Mouse (Mus musculus) mouse embryonic stem cell (cell line): ENCODE results near the gene Suclg2.

Experiments used
- in situ Hi-C, 2 experiments: fragments of 300-500 bp; cut with MboI; formaldehyde crosslinking; loops; 1 replicate in 1 of 2; 3 replicates in 1 of 2; pipeline ENCODE4 v1.14.3; 2019 to 2020; ENCODE audit warnings: low sequenced_read_pairs in 2 of 2, low pct_unique_long_range_greater_than_20kb in 1 of 2, mixed read lengths in 1 of 2; ENCODE audit not compliant: unreplicated experiment in 1 of 2

Gene Suclg2

DNA sequence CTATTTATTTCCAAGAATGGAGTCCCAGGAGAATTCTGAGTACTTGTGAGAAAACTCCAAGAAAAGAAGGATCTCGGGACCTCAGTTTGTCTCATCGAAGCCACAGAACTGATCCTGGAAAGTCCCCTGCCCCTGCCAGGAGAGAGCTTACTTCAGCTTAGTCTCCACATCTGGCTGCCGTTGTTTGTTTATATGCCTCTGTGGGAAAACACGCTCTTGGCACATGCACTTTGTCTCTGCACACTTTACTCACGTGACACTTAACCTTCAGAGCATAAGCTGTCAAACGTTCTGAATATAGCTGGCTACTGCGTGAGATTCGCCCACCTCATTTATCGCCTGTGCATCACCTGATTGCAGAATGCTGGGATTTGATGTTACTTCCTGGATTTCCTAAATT lies 16.4 kb downstream of the Suclg2 start:
- in situ Hi-C loops = no loop called here

DNA sequence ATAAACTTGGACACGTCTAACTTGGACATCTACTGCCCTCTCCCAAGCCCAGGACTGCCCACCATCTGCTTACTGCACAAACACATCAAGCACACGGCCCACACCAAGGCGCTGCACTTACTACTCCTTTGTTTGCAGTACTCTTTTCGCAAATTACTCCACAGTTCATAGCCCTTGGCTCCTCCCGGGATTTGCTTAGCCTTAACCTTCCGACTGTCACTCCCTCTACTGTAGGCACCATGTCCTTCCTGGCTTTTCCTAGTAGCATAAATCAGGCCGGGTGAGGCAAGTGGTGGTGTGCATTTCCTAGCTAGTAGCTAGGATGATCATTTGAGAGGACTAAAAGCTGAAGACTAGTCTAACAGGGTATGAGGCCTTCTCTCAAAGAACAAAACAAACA lies 16.8 kb downstream of the Suclg2 start:
- in situ Hi-C loops = no loop called here

DNA sequence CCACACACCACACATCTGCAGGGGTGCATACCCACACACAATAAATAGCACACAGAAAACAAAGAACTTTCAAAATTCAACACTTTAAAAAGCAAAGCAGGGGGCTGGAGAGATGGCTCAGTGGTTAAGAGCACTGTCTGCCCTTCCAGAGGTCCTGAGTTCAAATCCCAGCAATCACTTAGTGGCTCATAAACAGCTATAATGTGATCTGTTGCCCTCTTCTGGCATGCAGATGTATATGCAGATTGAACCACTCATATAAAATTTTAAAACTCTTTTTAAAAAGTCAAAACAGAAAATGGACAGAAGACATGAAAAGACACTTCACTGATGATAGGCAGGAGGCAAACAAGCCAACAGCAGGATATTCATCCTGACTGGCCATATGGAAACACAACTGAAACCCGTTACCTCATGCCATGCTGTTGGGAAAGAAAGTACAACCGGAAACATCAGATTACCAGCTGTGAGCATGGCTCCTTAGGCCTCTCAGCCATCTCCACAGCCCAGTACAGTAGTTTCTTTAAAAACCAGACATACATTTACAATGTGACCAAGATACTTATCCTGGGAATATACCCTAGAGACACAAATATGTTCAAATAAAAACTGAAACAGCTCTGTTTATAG lies 17.5 kb downstream of the Suclg2 start:
- in situ Hi-C loops = no loop called here

DNA sequence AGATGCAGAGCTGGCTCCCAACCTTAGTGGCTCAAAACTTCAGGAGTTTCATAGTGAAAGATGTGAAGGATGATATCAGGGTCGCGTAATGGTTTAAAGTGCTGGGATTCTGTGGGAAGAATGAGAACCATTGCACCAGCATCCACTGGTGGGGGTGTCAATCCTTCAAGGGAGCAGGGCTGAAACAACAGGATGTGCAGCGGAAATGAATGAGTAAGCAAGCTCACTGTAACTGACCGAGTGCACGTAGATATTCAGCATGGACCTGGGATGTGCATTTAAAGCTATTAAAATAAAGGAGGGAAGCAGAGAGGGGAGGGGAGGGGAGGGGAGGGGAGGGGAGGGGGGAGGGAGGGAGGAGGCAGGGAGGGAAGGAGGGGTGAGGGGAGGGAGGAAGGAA lies 18.4 kb downstream of the Suclg2 start:
- in situ Hi-C loops = no loop called here

DNA sequence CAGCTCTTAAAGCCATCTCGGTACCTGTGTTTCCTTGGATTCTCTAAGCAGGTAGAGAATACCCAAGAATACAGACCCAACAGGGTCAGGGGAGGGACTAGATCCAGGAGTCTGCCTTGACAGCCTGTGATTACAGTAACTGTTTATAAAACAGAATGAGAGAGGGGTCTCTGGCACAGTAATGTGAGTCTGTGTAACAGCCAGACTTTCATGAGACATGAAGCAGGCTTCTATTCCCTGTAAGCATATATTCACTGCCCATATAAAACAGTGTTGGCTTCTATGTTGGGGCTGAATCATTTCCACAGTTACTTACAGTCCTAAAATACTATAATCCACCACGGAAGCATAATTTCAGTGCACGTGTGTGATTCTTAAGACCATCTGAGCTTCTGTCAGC lies 19.3 kb downstream of the Suclg2 start:
- in situ Hi-C loops = no loop called here

DNA sequence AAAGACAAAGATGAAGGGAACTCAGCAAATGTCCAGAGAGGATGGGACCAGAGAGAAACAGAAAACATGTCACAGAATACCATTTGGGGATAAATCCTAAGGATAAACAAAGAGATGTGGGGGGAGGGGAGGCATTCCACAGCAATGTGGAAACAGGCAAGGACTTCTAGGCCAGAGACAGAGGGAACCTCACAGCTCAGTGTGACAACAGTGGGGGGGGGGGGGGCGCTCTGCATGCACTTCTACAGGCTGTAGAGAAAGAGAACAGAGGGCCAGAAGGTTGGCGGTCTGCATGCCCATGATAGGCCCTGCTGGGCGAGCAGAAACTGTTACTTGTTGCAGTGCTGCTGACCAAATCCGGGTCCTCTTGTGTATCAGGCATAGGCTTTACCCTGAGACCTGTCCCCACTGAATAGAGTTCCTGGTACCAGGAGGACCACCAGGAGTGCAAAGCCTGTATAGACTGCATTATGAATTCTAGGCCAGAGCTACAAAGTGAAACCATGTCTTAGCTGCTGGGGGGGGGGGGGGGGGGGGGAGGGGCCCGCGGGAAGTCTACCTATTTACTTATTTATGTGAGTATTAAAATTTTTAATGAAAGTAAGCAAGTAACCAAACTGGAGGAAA lies 20.0 kb downstream of the Suclg2 start:
- in situ Hi-C loops = no loop called here

DNA sequence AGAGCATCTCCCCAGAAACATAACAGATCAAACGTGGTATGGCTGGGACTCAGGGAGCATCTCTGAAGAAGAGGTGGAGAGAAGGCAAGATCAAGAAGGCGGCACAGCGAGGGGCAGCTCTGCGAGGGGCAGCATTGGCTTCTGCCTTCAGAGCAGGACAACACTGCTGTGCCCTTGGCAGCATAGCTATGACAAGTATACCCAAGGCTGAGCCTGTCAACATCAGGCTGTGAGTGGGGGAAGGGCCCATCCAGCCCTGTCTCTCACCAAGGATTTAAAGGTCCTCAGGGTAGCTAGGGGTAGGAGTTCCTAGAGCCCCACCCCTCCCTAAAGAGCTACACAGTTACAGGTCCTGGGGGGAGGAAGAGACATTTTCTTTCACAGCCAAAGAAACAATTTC lies 23.7 kb downstream of the Suclg2 start:
- in situ Hi-C loops = no loop called here

DNA sequence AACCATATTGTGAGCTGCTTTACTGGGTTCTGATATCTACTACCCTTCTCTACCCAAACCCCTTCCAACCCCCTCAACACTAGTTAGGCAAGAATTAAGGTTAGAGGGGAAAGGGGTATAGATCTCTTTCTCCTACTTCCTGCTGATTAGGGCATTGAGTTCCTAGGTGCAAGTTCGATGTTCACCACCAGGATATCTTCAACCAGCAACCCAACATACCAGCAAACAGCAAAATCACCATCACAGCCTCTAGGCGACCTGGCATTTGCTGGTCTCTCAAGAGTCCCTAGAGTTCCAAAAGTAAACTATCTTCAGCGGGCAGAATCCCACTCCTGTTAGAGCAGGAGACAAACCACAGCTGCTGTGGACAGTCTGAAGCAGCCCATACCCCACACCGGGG lies 33.4 kb downstream of the Suclg2 start:
- in situ Hi-C loops = no loop called here

DNA sequence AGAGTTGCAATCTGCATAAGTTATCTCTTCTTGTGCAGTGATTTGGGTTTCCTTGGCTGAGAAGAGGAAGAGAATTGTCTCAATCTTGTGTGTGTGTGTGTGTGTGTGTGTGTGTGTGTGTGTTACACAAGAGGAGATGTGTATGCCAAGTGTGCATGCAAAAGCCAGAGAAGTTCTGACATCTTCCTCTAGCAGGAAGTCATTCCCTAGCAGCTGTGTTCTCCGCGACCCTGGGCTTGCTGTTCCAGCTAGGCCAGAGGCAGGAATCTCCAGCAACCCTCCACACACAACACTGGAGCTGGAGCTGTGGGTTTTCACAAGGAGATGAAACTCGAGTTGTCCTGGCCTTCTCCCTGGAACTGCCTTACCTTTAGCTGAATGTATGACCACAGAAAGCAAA lies 38.9 kb downstream of the Suclg2 start:
- in situ Hi-C loops = no loop called here

DNA sequence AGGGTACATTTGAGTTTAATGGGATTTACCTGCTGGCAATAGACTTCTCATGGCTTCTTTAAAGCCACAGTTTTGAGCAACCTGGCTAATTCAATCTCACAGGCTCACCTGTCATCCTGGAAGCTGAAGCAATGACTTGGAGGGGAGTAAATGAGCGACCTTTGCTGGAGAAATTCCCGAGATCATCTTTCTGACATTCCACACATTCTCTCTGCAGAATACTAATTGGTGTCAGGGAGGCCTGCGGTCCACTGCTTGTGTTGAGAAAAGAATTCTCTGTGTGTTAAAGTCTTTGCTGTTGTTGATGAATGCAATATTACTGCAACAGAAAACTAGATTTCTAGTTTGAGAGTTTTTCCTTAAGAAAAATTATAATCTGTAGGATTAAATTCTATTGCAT lies 39.3 kb downstream of the Suclg2 start:
- in situ Hi-C loops = no loop called here

DNA sequence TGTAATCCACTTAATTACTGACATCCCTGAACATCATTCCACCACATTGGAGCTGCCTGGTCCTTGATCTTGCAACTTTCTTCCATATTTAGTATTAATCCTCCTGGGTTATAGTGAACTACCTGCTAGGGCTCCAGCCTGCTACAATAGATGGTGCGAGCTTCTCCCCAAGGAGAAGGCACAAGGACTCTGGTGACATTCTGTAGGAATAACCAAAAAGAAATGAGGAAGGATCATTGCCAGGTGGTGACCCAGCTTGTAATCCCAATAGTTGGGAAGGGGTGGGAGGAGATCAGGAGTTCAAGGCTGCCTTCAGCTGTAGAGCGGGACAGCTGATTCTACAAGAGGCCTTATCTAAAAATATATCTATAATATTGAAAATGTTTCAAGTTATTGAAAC lies 41.6 kb downstream of the Suclg2 start:
- in situ Hi-C loops = no loop called here

DNA sequence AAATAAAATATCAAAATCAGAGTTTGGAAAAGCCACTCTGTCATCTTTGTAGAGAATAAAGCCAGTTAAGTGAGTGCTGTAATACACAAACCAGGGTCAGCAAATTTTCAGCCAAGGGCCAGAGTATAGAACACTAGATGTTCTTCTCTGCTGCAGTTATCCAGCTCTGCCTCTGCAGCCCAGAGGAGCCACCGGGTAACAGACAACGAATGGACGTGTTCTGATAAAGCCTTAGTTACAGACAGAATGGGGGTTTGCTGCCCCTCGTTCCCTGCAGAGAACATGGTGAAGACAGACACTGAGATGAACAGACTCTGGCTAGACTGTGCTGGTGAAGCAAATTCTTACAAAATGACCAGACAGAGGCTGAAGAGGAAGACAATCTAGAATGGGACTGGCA lies 42.2 kb downstream of the Suclg2 start:
- in situ Hi-C loops = no loop called here

DNA sequence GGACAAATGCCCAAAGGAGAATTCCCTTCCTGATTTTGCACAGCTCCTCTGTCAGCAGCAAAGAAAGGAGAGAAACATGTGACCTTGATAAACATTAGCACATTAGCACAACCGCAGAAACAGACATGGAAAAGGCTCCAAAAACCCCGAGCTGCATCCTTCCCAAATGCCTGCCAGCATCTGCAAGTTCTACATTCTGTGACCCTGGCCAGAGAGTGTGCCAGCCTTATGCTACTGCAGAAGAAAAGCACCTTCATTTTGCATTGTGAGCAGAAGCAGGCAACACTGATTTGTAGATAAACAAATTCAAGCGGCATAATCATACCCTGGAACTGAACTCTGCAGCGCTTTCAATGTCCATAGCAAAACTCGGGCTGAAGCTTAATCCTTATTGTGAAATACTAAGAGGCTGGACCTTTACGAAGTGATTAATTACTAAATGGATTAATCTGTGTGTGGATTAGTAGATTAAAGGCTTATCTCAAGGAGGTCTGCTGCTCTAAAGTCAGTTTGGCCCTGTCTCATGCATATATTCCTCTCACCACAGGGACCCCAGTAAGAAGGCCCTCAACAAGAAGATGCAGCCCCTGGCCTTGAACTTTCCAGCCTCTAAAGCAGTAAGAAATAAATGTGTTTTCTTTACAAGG lies 43.4 kb downstream of the Suclg2 start:
- in situ Hi-C loops = no loop called here

DNA sequence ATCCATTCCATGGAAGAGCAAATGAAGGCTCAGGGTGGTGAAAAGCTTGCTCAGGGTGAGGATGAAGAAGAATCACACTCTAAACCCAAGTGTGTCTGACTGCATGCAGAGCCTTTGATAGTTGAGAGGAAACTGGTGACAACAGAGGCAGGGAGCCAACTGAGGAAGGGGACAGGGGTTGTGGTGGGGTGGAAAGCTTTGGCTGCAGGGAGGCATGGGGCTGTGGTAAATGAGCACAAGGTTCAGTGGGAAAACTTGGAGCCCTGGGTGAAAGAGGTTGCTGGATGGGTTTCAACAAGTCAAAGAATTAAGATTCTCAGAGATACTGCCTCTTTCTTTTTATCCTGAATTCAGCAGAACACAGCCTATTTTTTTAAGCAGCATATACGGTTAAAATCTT lies 43.9 kb downstream of the Suclg2 start:
- in situ Hi-C loops = no loop called here

DNA sequence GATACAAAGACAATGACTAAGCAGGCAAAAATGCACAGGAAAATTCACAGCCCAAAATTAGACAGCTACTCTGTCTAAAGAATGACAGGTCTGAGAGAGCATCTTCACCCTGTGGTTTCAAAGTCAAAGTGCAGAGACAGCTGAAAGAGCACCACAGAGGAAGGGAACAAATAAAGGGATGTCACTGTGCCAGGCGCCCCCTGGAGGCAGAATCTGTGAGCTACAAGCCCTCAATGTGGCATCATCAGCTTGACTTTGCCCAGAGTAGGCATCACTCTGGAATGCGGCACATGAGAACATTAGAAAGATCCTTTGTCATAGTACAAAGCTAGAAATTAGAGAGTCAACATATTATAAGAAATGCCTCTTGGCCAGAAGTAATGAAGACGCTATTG lies 49.3 kb downstream of the Suclg2 start:
- in situ Hi-C loops = no loop called here

DNA sequence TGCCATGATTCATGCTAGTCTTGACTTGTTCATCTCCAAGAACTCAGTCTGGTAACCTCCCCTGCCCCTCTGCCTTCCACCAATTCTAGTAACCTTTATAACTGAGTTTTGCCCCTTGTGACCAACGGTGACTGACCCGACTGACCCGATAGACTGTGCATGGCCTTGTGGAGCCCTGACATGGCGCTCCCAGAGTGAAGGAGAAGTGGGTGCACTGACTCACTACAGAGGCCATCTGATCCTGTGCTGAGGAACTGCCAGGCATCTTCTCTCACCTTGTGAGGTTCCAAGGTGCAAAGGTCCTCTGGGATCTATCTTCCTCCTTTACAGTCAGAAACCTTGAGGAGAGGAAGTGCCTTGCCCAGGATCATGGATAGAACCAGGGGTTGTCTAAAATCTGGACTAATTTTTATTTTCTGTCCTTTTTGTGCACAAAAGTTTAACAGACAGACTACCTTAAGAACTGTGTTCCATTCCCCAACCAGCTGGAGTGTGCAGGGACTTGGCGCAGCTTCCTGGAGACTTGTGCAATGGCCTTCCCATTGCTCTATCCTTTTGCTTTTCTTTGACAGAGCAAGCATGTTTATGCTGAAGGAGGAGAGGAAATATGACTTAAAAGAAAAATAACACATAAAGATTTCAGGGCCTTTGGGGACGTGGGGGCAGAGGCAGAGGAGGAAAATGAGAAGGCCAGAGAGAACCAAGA lies 49.8 kb downstream of the Suclg2 start:
- in situ Hi-C loops = no loop called here

DNA sequence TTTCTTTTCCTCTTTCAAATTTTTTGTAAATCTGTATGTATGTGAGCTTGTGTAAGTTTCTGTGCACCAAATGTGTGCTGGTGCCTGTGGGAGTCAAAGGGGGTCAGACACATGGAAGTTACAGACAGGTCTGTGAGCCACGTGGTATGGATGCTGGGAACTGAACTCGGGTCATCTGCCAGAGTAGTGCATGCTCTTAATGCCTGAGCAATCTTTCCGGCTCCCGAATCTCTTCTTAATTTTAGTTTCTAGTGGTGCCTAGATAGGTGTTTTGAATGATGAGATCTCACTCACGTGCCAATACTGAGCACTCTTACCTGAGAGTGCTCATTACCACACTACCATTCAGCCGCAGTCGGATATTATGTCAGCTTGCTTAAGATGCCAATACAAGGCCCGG lies 60.9 kb downstream of the Suclg2 start:
- in situ Hi-C loops = no loop called here

DNA sequence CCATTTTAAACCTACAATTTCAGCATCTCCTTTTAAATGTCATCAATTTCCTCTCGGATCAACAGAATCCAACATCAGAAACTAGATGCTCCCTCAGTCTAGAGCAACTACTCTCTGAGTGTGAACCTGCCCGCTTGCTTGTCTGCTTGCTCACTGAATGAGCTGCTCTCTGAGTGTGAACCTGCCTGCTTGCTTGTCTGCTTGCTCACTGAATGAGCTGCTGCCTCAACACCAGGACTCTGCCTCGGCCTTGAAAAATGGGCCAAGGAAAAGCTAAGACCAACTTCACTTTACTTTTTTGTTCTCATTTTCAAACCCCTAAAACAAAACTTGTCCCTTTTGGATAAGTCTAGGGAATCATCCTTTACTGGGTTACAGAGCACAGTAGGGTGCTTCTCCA lies 64.9 kb downstream of the Suclg2 start:
- in situ Hi-C loops = no loop called here

DNA sequence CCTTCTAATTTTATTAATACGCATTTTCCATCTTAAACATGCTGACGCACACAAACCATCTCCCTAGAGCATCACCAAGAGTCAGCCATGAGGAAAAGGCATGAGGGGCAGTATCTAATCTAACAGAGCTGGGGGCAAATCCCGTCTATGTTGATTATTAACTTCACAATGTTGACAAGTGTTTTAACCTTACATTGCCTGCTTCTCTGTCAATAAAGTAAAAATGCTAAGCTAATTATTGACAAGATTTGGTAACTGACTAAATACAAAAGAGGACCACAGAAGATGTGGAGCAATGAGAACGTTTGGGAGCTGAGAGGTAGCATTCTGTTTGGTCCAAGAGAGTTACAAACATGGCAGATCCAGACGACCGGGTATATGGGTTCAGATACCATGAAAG lies 65.8 kb downstream of the Suclg2 start:
- in situ Hi-C loops = no loop called here

DNA sequence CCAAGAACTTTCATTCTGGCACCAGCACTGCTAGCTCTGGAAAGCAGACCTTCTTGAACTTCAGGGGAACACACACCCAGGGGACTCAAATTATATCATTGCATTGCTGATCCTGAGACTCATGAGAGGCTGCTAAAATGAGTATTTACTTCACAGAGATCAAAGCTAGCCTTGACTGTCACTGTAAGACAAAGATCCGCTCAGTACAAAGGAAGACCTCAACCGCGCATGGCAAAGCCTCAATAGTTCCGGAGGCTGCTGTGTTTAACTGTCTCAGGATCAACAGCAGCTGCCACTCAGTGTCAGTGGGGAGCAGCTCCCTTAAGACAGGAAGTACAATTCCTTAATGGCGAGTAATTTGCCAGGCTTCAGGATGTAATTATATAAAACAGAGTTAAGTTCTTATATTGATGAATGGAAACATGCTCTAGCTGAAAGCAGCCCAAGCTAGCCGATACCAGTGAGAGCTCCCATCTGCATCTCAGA lies 67.2 kb downstream of the Suclg2 start:
- in situ Hi-C loops = no loop called here
